Mouse (Mus musculus) activated CD4-positive, CD25-positive, alpha-beta regulatory T cell, adult 4 months (primary cell): ENCODE measurements around the gene Gm6614. TPM values are rescaled to one million over a fixed set of nuclear protein-coding genes. Genes with fewer than 3 reads are reported as not detected.
"Not testable (repeated sequence)": the region's sequence is repeated elsewhere in the genome, so short reads cannot be mapped to it uniquely, and the experiment has no call there.

Source experiments
- ATAC-seq: one replicate; pipeline ENCODE4 v1.8.0; 2017
- polyA plus RNA-seq, 2 experiments: library from polyadenylated mRNA; unstranded; fragments of 100-300 nt; shearing (Covaris generic); gene quantifications; one replicate each; pipeline ENCODE4 v1.2.1; 2017

Gene Gm6614
- polyA plus RNA-seq: not detected

DNA sequence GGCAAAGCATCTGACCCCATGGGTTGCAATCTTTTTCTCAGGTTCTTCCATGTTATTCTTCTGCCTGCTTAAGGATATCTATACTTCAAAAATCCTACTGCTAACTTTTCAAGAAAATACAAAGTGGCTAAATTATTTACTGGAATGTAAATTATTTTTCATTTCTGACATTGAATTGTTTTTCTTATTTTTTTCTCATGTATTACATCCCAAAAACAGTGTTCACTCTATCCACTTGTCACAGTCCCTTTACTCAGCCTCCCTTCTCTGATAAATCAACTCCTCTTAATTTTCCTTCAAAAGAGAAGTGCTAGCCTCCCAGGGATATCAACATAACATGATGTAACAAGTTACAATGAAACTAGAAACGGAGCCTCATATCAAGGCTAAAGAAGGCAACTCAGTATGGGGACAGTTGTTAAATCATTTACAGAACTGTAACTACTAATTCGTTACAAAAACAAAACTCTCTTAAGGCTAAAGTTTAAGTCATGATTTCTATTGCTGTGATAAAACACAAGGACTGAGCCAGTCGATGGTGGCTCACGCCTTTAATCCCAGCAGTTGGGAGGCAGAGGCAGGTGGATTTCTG, at the start of gene Gm6614:
Gene Gm6614 (minus strand): TSS at position 51 of the 592 bp plus-strand sequence.
- no peak for ATAC-seq

DNA sequence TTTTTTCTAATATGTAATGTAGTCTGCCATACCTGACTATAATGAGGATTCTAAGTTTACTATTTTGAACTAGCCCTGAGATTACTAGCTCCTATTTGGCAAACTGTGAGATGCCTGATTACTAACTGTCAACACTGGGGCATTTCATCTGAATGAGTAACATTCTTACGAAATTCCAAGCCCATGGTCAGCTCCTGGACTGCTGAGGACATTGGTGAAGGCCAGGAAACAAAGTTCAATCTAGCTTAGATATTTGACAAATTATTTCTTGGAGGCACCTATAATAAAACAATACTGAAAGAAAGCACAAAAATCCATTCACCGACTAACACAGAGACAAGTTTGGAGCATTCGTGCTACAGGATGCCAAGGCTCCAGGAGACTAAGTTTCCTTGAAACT, 47.1 kb upstream of the Gm6614 start:
- ATAC-seq: not testable (repeated sequence)

DNA sequence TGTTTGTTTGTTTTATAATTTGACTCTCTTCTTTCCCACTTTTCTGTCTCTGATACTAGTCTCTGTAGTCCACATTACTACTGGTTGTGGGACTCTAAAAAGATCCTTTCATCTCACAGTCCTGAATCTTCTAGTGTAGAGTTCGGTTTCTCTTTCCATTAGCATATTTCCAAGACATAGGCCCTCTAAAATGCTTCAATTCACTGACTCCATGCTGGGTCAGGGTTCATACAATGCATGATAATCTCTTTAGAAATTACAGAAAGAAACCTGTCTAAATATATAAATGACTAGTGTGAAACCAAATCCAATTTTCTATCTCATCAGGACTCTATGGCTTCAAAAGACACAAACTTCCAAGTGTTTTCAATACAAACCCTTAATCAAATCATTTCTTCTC, 36.5 kb upstream of the Gm6614 start:
- ATAC-seq: no peak

DNA sequence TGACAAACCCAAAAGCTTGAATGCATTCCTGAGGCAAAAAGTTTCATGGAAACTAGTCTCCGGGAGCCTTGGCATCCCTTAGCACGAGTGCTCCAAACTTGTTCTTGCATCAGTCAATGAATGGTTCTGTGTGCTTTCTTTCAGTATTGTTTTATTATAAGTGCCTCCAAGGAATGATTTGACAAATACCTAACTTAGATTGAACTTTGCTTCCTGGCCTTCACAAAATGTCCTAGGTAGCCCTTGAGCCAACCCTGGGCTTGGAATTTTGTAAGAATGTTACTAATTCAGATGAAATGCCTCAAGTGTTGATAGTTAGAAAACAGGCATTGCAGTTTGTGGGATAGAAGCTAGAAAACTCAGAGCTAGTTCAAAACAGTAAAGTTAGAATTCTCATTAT, 34.5 kb upstream of the Gm6614 start:
- no peak for ATAC-seq

DNA sequence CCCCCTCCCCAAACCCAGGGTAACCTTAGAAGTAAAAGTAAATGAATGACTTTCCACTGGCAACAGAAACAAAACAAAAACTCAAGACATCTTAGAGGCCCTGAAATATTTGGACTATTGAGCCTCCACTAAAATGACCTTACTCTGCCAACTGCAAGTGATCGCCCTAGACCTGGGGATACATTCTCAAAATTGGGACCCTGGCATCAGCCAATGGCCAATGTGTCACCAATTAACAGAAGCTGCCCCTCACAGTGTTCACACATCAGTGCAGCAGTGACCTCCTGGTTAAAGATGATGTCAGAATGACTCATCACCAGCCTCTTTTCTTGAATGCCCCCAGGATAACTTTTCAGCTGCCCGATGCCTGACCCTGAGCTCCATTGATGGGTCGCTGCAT, 30.7 kb upstream of the Gm6614 start:
- ATAC-seq: no peak

DNA sequence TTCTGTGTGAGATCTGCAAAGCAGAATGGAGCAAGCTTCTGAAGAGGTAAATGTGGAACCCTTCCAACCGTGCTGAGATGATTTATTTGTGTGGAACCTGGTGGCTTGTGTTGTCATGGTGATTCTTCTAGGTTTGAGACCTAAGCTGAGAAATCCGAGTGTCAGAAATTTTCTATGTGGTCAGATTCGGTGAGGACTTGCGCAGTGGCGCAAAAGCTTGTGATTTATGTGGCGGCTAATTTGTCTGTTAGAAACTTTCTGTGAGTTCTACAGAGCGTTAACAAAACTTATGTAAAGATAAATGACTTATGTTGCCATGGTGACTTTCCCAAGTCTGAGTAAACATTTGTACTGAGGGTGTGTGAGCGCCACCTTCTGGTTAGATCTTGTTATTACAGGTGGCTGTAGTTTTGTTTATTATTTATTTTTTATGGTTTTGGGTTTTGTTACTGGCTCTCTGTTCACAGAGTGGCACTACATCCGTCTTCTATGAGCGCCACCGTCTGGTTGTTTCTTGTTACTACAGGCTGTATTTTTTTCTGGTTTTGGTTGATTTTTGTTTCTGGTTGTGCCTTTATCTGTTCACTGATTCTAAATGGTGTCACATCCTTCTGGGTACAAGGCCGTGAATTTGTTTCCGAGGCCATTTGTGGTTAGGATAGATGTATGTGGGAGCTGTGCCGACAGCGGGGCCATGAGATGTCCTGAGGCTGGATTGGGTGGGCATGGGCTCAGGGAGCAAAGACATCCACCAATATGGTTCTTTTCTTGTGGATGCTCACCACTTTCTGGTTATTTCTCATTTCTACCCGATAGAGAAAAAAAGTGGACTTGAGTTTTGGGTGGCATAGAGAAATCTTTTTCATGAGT, 29.3 kb upstream of the Gm6614 start:
- ATAC-seq: peak; percentile 6

DNA sequence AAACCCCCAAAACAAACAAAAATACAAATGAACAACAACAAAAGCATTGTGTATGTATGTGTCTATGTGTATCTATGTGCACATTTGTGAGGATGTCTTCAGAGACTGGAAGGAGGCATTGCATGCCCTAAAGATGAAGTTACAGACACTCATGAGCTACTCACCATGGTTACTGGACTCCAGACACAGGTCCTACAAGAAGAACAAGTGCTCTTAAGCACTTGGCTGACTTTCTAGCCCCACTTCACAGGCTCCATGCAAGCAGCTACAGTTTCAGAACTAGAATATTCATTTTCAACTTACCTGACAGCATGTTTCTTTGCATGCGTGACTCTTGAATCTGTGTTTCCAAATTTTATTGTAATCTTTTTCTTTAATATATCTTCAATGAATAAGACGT, 24.6 kb upstream of the Gm6614 start:
- no peak for ATAC-seq

DNA sequence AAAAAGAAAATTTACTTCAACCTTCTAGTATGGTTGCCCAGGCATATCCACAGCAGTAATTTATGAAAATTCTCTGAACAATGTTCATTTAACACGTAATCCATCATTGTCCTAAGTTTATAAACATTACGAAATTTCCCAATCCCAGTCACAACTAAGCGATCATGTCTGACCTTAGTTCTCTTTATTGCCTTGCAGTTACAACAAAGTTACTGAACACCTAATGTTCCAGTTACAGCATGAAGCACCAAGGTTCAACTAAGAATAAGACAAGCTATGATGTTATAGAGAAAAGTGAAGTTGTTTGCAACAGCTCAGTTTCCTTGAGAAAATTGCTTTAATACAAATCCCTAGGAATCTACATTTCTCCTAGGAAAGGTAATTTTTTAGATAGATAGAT, 10.5 kb upstream of the Gm6614 start:
- no peak for ATAC-seq

DNA sequence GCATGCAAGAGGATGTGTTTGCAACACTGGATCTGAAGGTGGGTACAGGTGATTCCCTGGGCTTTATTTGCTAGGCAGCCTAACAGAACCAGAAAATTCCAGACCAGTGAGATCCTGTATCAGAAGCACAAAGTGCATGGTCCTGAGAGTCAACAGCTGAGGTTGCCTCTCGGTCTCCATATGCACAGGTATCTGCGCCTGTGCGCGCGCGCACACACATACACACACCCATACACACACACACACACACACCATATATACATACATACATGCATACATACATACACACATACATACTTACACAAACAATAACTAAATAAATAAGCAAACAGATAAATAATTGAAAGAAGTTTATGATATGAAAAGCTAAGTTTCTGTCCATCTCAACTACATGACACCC, 24.4 kb downstream of the Gm6614 start:
- no peak for ATAC-seq

DNA sequence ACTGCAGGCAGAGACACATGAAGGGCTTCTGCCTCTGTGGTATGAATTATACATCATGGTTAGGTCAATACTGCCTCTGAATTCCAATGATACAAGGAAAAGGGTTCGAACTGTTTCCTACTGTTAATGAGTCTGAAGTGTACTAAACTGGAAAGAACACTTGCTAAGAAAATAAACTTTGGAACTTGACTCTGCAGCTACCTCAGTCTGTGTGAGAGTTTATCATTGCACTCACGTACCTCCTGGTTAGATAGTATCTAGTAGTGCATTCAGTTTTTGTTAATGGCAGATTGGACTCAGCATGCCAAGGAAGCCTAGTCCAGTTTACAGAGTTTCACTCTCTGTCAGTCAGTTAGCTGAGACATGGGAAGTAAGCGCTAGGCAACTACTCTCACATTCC, 26.6 kb downstream of the Gm6614 start:
- no peak for ATAC-seq

DNA sequence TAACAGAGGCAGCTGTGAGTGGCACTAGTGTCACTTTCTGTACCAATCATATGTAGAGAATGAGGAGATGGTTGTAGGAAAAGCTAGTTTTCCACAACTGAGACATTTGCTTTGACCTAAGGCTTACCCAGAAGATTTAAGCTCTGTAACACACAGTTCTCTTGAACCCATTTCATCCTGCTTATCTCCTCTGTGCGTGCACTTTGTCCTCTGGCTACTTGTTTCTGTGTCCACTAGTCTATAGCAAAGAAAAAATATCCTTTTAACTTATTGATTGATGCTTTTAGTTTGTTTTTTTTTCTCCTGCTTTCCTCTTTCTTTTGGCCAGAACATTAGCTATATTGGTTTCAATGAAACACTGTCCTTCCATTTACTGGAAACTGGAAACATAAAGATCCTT, 48.8 kb downstream of the Gm6614 start:
- no peak for ATAC-seq

DNA sequence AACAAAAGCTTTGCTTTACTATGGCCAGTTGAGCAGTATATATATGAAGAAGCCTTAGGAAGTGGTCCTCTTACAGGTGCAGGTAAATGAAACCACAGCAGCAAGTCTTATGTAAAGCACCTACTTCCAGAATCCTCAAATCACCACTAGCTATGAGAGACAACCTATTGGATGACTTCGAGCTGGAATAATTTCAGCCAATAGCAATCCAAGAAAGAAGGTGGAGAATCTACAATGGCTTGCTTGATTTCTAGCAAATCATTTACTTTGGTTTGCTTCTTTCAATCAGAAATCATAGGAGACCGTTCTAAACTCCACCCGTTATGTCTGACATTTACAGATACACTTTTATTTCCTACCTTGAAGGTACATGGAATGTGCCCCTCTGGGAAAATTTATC, 49.4 kb downstream of the Gm6614 start:
- ATAC-seq: no peak

DNA sequence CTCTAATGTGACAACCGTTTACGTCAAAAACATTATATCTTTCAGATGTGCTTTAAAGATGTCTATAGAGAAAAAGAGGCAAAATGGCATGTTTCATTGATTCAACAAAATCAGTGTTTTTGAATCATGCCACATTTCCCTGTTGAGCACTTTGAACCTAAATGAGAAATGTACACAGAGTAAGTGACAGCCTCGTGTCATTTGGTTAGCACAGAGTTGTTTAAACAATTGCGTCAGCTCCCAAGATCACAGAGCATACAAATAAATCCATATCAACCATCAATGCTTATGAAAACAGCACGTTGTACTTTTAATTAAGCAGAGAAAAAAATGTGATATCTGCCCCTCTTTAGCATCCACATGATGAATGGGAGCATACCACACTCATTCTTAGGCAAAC, 50.7 kb downstream of the Gm6614 start:
- no peak for ATAC-seq

DNA sequence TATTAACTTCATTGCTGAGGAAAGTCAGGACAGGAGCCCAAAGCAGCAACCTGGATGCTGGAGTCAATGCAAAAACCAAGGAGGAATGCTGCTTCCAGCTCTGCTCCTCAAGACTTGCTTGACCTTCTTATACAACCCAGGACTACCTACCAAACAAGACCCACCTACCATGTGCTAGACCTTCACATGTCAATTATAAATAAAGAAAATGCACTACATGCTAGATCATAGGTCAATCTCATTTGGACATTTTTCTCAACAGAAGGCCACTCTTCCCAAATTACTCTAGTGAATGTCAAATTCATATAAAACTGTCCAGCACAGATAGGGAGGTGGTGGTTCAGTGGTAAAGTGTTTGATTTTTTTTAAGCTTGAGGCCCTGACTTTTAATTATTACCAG, 64.4 kb downstream of the Gm6614 start, which contains the start of gene Slco1a1:
Gene Slco1a1 (minus strand): TSS at position 101 of the 400 bp plus-strand sequence.
- no peak for ATAC-seq

DNA sequence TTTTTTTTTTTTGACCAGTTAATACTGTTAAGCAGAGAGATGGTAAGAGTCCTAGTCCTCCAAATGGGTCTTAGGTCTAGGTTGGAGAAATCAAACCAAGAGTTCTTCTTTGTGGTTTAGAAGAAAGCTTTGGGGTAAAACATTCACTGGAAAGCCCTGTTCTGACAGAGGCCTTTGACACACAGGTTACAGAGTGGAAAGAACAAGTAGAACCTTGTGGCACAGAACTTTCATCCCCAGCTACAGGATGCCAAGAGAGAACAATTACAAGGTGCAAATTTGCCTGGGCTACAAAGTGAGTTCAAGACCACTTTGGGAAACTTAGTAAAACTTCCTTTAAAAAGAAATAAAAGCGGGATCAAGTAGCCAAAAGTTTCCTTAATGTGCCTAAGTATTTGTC, 70.8 kb downstream of the Gm6614 start:
- no peak for ATAC-seq

Other genes with a start within 250 kb of the Gm6614 start
- not detected for gene Gm5724, start 237.6 kb downstream of the Gm6614 start, polyA plus RNA-seq
- gene Slco1a4, start 155.2 kb downstream of the Gm6614 start, polyA plus RNA-seq: under 1 TPM in 1 of 2 experiments, not detected in 1; 0.56 TPM
- not detected for gene Slco1a1, start 64.5 kb downstream of the Gm6614 start, polyA plus RNA-seq
- gene Slco1a6, start 197.1 kb upstream of the Gm6614 start, polyA plus RNA-seq: 1 to 10 TPM in 1 of 2 experiments, not detected in 1; 1.0 TPM